Mouse (Mus musculus) neural tube, embryonic 14.5 days (tissue): ENCODE measurements around the gene Fcgrt. TPM values are rescaled to one million over a fixed set of nuclear protein-coding genes. Genes with fewer than 3 reads are reported as not detected.

Experiments used
- ATAC-seq: fragments of 200-750 bp; cut with Nextera tagmentation; 2 replicates; pipeline ENCODE4 v1.8.0; 2017; ENCODE audit warnings: low read depth, mild to moderate bottlenecking, moderate TSS enrichment, moderate library complexity
- H3K27ac ChIP-seq: fragments of 300-500 bp; sonication (generic); 2 replicates; pipeline ENCODE4 v1.5.1; 2014; ENCODE audit warnings: low read depth, mild to moderate bottlenecking, control low read depth, low read length, moderate library complexity, mixed read lengths
- H3K27me3 ChIP-seq: fragments of 300-500 bp; sonication (generic); 2 replicates; pipeline ENCODE4 v1.6.1; 2014; ENCODE audit warnings: low read length; ENCODE audit not compliant: control insufficient read depth, insufficient read depth
- H3K36me3 ChIP-seq: fragments of 300-500 bp; sonication (generic); 2 replicates; pipeline ENCODE4 v1.6.1; 2014; ENCODE audit warnings: low read length, mixed read lengths; ENCODE audit not compliant: control insufficient read depth, insufficient read depth
- H3K4me1 ChIP-seq: fragments of 300-500 bp; sonication (generic); 2 replicates; pipeline ENCODE4 v1.6.1; 2014; ENCODE audit warnings: low read length; ENCODE audit not compliant: control insufficient read depth, insufficient read depth
- H3K4me2 ChIP-seq: fragments of 300-500 bp; sonication (generic); 2 replicates; pipeline ENCODE4 v1.6.1; 2014; ENCODE audit warnings: mild to moderate bottlenecking, low read depth, low read length, control low read depth
- H3K4me3 ChIP-seq: fragments of 300-500 bp; sonication (generic); 2 replicates; pipeline ENCODE4 v1.5.1; 2014; ENCODE audit warnings: low read depth, low read length, control low read depth, mixed read lengths
- H3K9ac ChIP-seq: fragments of 300-500 bp; sonication (generic); replicated peaks from 2 replicates; pipeline ENCODE4 v1.6.1; 2014; ENCODE audit warnings: low read depth, mild to moderate bottlenecking, control low read depth, low read length, mixed read lengths
- H3K9me3 ChIP-seq: fragments of 300-500 bp; sonication (generic); 2 replicates; pipeline ENCODE4 v1.6.1; 2016; ENCODE audit warnings: low read length; ENCODE audit not compliant: control insufficient read depth
- WGBS: fragments of 180-500 bp; shearing (Covaris S2); extraction: QIAGEN DNeasy Blood & Tissue Kit; methylation state at CpG from one replicate; pipeline ENCODE4 v1.1.7; 2014; 5-methylcytosine and 5-hydroxymethylcytosine counted together
- polyA plus RNA-seq: library from polyadenylated mRNA; unstranded; fragments of >200 nt; fragmentation: Nextera tagmentation; extraction: Ambion mirVana; gene quantifications from 2 replicates; pipeline ENCODE4 v1.2.1, GENCODE M21; 2014

Gene Fcgrt
- polyA plus RNA-seq, 1 experiment from 2014 or later, result 7.0 TPM

GRCm38 (mm10) chr7:45144368-45145174 is 40.9 kb upstream of the Fcgrt start:
- H3K4me3 ChIP-seq, result no peak overlapping the region
- no peaks in the 10 kb centered on the region for H3K27me3 ChIP-seq
- H3K9ac ChIP-seq, result no peak overlapping the region
- no peaks in the 10 kb centered on the region for H3K4me1 ChIP-seq
- no peak overlapping the region for H3K4me2 ChIP-seq
- no peak for ATAC-seq
- no peaks in the 10 kb centered on the region for H3K9me3 ChIP-seq
- WGBS, result 85% methylated on average over 13 of the region's 13 CpGs
- no peak overlapping the region for H3K27ac ChIP-seq
- no peaks in the 10 kb centered on the region; the same call in 1 of the 2 replicates for H3K36me3 ChIP-seq

GRCm38 (mm10) chr7:45141914-45142313 is 38.3 kb upstream of the Fcgrt start:
- ATAC-seq, result no peak
- 96% methylated on average over 5 of the region's 5 CpGs for WGBS
- peaks cover 2% of the 10 kb centered on the region; the same call in 1 of the 2 replicates for H3K27me3 ChIP-seq
- no peak overlapping the region for H3K4me2 ChIP-seq
- H3K36me3 ChIP-seq, result no peaks in the 10 kb centered on the region; the same call in 1 of the 2 replicates
- H3K4me3 ChIP-seq, result no peak overlapping the region
- no peaks in the 10 kb centered on the region for H3K4me1 ChIP-seq
- no peaks in the 10 kb centered on the region for H3K9me3 ChIP-seq
- no peak overlapping the region for H3K9ac ChIP-seq
- no peak overlapping the region for H3K27ac ChIP-seq

GRCm38 (mm10) chr7:45141319-45141718 is 37.7 kb upstream of the Fcgrt start:
- ATAC-seq, result no peak
- Histone ChIP-seq H3K27ac (no peak overlapping the region), H3K27me3 (peaks cover 2% of the 10 kb centered on the region; the same call in 1 of the 2 replicates), H3K4me2 (no peak overlapping the region), H3K9me3 (no peaks in the 10 kb centered on the region), H3K4me3 (no peak overlapping the region), H3K4me1 (no peaks in the 10 kb centered on the region), H3K9ac (no peak overlapping the region), H3K36me3 (no peaks in the 10 kb centered on the region; the same call in 1 of the 2 replicates)
- WGBS, result 90% methylated on average over 3 of the region's 3 CpGs

GRCm38 (mm10) chr7:45139904-45140723 is 36.5 kb upstream of the Fcgrt start:
- Histone ChIP-seq H3K36me3 (no peaks in the 10 kb centered on the region; the same call in 1 of the 2 replicates), H3K4me3 (no peak overlapping the region), H3K4me1 (no peaks in the 10 kb centered on the region), H3K4me2 (no peak overlapping the region), H3K9me3 (no peaks in the 10 kb centered on the region), H3K9ac (no peak overlapping the region), H3K27ac (no peak overlapping the region), H3K27me3 (peaks cover 2% of the 10 kb centered on the region; the same call in 1 of the 2 replicates)
- ATAC-seq, result no peak
- WGBS, result 78% methylated on average over 8 of the region's 8 CpGs

- no peak overlapping the region for H3K4me2 ChIP-seq
- H3K9ac ChIP-seq, result no peak overlapping the region
- no peak overlapping the region for H3K4me3 ChIP-seq
- no peaks in the 10 kb centered on the region for H3K9me3 ChIP-seq
- ATAC-seq, result no peak
- H3K4me1 ChIP-seq, result no peaks in the 10 kb centered on the region
- 77% methylated on average over 1 of the region's 1 CpGs for WGBS
- no peaks in the 10 kb centered on the region for H3K36me3 ChIP-seq
- no peak overlapping the region for H3K27ac ChIP-seq
- H3K27me3 ChIP-seq, result peaks cover 2% of the 10 kb centered on the region; the same call in 1 of the 2 replicates
Measured at GRCm38 (mm10) chr7:45138403-45138802, 34.8 kb upstream of the Fcgrt start.

GRCm38 (mm10) chr7:45137171-45138006 is 33.7 kb upstream of the Fcgrt start:
- WGBS, result 86% methylated on average over 12 of the region's 12 CpGs
- Histone ChIP-seq H3K4me1 (no peaks in the 10 kb centered on the region), H3K9me3 (no peaks in the 10 kb centered on the region), H3K36me3 (no peaks in the 10 kb centered on the region), H3K4me2 (no peak overlapping the region), H3K4me3 (no peak overlapping the region), H3K9ac (no peak overlapping the region), H3K27ac (no peak overlapping the region), H3K27me3 (peaks cover 2% of the 10 kb centered on the region; the same call in 1 of the 2 replicates)
- ATAC-seq, result no peak

GRCm38 (mm10) chr7:45135993-45136567 is 32.4 kb upstream of the Fcgrt start, which contains the start of the genes Gm45713 and Flt3l:
TSS of gene Gm45713 (minus strand) at chr7:45136231.
TSS of gene Flt3l (minus strand) at chr7:45136432.
- peak; percentile 83 for ATAC-seq
- no peaks in the 10 kb centered on the region for H3K36me3 ChIP-seq
- H3K9ac ChIP-seq, result peak within 1 kb of the TSS; percentile 57
- H3K4me3 ChIP-seq, result peak within 1 kb of the TSS; percentile 35
- H3K27ac ChIP-seq, result no peak within 1 kb of the TSS
- peak within 1 kb of the TSS; percentile 62 for H3K4me2 ChIP-seq
- H3K9me3 ChIP-seq, result no peaks in the 10 kb centered on the region
- H3K4me1 ChIP-seq, result no peaks in the 10 kb centered on the region
- 5% methylated on average over 29 of the region's 29 CpGs for WGBS
- peaks cover 2% of the 10 kb centered on the region; the same call in 1 of the 2 replicates for H3K27me3 ChIP-seq

GRCm38 (mm10) chr7:45135370-45135769 is 31.7 kb upstream of the Fcgrt start:
- no peaks in the 10 kb centered on the region for H3K4me1 ChIP-seq
- H3K27ac ChIP-seq, result no peak overlapping the region
- WGBS, result 82% methylated on average over 3 of the region's 3 CpGs
- no peaks in the 10 kb centered on the region for H3K9me3 ChIP-seq
- H3K4me2 ChIP-seq, result 0 out of 2 replicates have a peak overlapping the region, but pooled peaks have one; percentile 62
- H3K36me3 ChIP-seq, result no peaks in the 10 kb centered on the region
- H3K27me3 ChIP-seq, result peaks cover 2% of the 10 kb centered on the region; the same call in 1 of the 2 replicates
- no peak for ATAC-seq
- H3K4me3 ChIP-seq, result no peak overlapping the region
- no peak overlapping the region for H3K9ac ChIP-seq
